Mouse (Mus musculus) brown adipose tissue, adult 24 weeks (tissue): ENCODE measurements around the gene Abca4. TPM values are rescaled to one million over a fixed set of nuclear protein-coding genes. Genes with fewer than 3 reads are reported as not detected.
A peak's percentile ranks its signal among the peaks of the same experiment; 100 is the strongest.

Experiments
- H3K27ac ChIP-seq: fragments of 200-500 bp; replicated peaks from 2 replicates; pipeline ENCODE4 v1.5.1; 2012; ENCODE audit warnings: low read depth, mild to moderate bottlenecking, low read length
- H3K4me1 ChIP-seq: fragments of 200-500 bp; 2 replicates; pipeline ENCODE4 v1.6.1; 2012; ENCODE audit warnings: low read length, mixed read lengths; ENCODE audit not compliant: control insufficient read depth, insufficient read depth, insufficient read length
- H3K4me3 ChIP-seq: fragments of 200-500 bp; 2 replicates; pipeline ENCODE4 v1.5.1; 2012; ENCODE audit warnings: low read depth, mild to moderate bottlenecking, low read length, moderate library complexity; ENCODE audit not compliant: insufficient read depth
- polyA plus RNA-seq: library from polyadenylated mRNA; stranded (reverse); fragments of >200 nt; gene quantifications from 2 replicates; pipeline ENCODE4 v1.2.4, GENCODE M21; 2012; ENCODE audit not compliant: missing spikeins, insufficient read depth, insufficient read length

Gene Abca4
- polyA plus RNA-seq, 1 experiment, result not detected

DNA sequence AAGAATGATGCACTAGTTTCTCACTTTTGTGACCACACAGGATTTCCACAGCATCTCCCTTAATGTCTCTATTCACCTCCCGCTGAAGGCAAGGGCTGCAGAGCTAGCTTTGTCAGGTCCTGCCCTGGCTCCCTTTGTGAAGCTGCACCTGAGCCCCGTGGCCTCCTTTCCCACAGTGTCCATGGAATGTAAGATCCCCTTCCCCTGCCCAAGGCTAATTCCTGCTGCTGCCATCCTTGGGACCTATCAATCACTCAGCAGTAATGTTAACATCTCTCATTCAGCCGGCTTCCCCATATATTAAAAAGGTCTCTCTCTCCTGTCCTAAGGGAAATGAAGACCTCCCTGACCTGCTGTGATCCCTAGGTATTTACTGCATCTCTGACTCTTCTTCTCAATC is 9.2 kb upstream of the Abca4 start:
- Histone ChIP-seq H3K4me3 (no peak overlapping the region), H3K4me1 (peaks cover 21% of the 10 kb centered on the region), H3K27ac (no peak overlapping the region)

DNA sequence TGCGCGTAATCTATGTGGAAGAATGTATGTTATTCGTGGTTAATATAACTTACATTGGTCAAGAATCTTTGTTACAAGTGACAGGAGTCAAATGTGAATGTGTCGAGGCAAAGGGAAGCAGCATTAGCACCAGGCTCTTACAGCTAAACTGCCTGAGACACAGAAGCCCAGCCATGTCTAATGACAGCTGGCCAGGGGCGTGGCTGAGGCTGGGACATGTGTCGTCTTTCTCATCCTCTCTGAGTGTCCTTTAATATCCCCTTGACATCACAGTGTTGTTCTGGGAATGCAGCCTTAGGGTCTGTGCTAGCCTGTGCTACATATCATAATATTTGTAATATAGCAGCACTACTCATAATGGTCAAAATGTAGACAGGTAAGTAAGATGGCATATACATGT is 3.7 kb upstream of the Abca4 start:
- no peak overlapping the region for H3K27ac ChIP-seq
- no peaks in the 10 kb centered on the region for H3K4me1 ChIP-seq
- no peak overlapping the region for H3K4me3 ChIP-seq

DNA sequence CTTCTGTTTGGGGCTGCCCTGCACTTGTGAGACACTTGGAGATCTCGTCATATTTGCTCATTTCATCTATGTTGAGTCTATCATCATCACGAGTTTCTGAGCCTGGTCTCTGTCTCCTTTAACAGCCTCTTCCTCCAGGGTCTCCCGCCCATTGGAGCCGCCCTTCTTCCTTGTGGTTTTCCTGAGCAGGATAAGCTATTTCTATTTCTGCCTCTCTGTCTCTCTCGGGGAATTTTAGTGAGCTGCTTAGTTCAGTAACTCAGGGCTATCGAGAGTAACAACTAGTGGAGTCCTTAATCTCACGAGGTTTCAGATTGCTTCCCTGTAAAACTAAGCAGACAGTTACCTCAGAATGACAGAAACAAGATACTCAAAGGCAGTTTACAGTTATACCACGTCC is 1.1 kb upstream of the Abca4 start:
- H3K4me3 ChIP-seq, result no peak overlapping the region

DNA sequence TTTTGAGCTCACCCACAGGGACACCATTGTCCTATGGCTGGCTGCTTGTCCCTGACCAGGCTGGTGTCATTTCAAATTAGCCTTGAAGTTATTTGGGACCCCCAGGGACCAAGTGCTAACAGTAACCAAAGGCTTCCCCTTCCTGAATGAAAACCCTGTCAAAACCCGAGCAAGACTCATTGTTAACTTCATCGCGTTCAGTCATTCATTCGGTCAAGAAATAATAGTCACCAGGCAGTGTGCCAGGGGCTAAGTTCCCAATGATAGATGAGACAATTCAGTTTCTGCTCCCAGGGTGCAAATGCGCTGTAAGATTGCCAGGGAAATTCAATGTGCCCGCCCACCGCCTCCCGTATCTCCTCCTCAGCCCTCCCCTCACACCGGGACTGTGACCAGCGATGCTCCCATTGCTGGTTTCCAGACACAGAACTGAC is 2.0 kb downstream of the Abca4 start:
- peaks cover 19% of the 10 kb centered on the region for H3K4me1 ChIP-seq

More for the DNA sequence above, 1.1 kb upstream of the Abca4 start:
- Histone ChIP-seq H3K4me1 (peaks cover 15% of the 10 kb centered on the region), H3K27ac (no peak overlapping the region)

DNA sequence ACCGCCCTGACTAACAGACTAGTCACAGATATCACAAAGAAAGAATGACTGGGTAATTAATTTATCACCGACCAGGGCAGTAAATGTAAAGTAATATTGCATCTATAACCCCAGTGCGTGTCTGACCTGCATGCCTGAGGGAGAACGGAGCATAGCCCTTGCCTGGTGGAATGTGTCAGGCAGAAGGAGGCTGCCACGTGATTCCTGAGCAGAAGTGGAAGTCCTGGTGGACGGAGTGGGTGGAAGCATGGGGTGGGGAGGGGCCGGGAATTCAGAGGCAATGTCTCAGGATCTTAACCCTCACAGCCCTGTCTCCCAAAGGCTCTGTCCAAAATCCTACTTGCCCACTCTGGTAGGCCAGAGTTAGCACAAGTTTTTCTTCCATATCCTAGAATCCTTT is 3.2 kb downstream of the Abca4 start:
- Histone ChIP-seq H3K4me3 (no peak overlapping the region), H3K27ac (no peak overlapping the region), H3K4me1 (peaks cover 19% of the 10 kb centered on the region)

More for the DNA sequence above, 2.0 kb downstream of the Abca4 start:
- no peak overlapping the region for H3K4me3 ChIP-seq
- no peak overlapping the region for H3K27ac ChIP-seq

DNA sequence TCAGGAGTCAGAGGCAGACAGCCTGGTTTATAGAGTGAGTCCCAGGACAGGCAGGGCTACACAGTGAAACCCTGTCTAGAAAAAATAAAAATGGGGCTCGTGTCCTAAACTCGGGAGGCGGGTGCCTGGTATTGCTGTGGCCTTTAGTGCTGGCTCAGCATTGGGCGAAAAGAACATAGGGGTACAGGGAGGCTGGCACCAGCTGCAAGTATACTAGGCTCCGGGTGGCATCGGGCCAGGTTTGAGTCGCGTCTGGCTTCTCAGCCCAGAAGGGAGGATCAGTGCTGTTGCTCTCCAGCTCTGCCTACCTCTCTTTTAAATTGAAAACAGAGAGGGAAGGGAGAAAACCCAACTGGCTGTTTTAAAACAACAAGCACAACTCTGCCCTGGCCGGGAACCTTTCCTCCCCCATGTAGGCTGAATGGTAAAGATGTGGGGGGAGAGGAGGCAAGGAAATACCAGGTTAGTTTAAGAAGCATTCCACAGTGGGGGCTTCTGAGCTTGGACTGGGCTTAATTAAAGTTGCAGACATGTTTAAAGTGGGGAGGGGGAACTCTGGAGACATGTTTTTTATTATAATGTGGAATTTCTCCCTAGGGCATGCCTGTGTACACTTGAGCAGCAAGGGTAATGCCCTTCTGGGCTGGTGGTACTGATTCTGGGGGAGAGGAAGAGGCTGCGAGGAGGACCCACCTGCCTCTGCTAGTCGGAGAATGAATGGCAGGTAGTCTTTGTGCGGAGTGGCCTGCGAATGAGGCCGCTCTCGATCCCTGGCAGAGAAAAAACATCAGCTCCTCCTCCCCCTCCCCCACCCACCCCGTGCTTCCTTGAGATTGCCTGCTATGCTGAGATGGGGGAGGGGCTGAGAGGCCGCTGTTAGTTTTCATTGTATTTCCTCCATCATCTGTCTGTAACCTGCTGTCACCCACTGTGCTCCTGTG is 3.9 kb downstream of the Abca4 start:
- Histone ChIP-seq H3K27ac (no peak overlapping the region), H3K4me1 (peaks cover 19% of the 10 kb centered on the region), H3K4me3 (no peak overlapping the region)

DNA sequence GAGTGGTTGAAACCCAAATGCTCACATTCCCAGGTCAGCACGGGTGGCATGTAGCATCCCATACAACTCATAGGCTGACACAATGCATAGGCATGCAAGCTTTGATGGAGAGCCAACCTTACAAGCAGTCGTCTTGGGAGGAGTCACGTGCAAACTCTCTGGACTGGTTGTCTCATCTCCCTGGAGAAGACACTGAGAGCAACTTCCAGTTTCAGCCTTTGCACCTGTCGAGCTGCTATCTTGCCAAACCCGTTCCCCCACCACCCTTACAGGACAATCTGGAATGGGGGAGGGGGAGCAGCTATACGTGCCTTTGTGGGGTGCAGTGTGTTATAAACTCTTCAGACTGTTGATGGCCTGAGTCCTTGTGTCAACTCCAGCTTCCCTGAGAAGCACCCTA is 4.9 kb downstream of the Abca4 start:
- Histone ChIP-seq H3K4me3 (no peak overlapping the region), H3K4me1 (peaks cover 19% of the 10 kb centered on the region), H3K27ac (no peak overlapping the region)

DNA sequence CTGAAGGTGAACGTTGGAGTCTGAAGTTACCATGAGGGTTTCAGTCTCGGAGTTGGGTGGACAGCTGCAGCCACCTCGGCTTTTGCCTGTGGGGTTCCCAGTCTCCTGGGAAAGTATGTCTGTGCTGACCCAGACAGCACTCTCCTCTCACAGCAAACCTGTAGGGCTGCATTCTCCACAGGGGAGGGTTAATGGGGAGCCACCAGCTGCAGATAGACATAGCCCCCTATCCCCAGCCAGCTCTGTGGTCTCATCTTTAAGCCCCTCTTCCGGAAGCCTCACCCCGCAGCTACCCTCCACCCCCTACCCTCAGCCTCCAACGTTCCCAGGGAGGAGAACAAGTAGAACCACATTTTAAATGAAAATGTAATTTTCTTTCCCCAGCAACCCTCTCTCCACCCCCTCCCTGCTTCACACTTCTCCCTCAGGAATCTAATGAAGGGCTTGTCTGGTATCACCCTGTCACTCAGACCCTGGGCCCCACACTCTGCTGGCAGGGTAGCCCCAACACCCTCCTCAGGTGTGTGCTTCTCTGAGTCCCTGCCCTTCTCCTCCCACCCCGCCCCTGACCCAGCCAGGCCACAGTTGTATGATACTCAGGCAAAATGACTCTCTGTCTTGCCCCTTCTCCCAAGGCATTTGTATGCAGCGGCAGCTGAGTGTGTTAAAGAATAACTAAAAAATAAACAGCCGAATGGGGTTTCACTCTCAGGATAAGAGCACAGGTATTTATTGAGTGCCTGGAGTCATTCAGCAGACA is 14.4 kb downstream of the Abca4 start:
- H3K27ac ChIP-seq, result no peak overlapping the region
- no peak overlapping the region for H3K4me3 ChIP-seq
- H3K4me1 ChIP-seq, result no peaks in the 10 kb centered on the region

DNA sequence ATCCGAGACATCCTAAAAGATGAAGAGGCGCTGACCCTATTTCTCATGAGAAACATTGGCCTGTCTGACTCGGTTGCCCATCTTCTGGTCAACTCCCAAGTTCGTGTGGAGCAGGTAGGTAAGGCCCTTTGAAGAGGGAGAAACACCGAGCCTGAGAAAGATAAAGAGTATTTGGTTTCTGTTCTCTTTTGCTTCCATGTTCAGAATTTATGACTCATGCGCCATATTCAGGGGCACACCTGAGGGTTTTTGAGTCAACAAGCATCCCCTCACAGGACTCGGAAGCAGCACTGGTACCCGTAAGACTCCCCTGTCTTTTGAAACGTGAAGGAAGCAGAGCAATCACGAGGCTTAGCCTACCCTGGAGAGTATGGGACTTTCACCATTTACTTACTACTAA is 18.3 kb downstream of the Abca4 start:
- no peak overlapping the region for H3K27ac ChIP-seq
- H3K4me1 ChIP-seq, result peaks cover 6% of the 10 kb centered on the region
- H3K4me3 ChIP-seq, result no peak overlapping the region

DNA sequence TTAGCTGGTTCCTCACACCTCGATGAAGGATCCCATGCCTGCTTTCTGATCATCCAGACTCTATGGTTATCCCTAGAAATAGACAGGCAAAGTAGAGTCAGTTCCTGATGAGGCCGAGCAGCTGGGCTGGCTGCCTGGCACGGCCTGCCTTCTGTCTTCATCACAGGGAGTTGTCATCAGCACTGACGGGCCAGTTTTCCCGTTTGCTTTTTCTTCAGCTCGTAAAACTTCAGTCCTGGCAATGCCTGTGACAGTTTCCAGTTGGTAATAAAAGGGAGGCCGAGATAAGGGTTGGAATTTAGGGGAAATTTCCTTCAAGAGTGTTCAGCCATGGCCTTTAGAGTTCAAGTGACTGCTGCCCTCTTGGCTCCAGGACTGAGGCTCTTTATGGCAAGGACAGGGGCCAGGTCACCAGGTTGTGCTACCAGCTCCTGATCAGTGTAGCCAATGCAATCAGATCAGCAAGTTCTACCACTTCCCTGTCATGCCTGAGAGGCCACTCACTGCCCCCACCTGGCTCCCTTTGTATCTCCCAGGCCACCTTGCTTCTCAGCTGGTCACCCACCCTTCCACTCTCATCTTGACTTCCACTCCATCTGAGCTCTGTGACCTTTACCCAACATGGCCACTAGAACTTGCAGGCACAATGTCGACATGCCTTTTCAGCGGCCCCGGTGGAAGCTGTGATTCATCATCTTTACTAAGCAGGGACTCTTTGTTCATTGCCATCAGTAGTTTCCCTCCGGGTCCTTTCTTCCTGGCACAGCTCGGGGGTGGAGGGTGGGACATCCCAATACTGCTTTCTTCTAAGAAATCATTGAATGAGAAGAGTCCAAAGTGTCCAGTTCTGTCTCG is 20.5 kb downstream of the Abca4 start:
- H3K4me1 ChIP-seq, result peaks cover 6% of the 10 kb centered on the region
- peak overlapping the region; percentile 24; the same call in 1 of the 2 replicates for H3K27ac ChIP-seq
- H3K4me3 ChIP-seq, result no peak overlapping the region

DNA sequence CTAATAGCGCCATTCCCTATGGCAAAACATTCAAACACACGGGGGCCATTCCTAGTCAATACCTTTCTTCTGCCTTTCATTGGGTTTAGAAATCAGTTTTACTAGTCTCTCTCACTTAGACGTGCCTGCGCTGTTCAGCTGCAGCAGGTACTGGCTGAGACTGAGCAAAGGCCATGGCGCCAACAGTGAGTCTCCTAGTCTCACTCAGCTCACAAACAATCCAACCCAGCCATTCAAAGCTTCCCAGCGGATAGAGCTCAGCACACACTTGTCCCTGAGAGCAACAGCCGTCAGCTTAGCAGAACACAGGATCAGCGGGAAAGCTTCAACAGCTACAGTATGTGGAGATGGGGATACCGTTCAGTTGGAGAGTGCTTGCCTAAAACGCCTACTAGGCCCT is 27.5 kb downstream of the Abca4 start:
- Histone ChIP-seq H3K4me3 (no peak overlapping the region), H3K4me1 (peaks cover 5% of the 10 kb centered on the region), H3K27ac (no peak overlapping the region)

DNA sequence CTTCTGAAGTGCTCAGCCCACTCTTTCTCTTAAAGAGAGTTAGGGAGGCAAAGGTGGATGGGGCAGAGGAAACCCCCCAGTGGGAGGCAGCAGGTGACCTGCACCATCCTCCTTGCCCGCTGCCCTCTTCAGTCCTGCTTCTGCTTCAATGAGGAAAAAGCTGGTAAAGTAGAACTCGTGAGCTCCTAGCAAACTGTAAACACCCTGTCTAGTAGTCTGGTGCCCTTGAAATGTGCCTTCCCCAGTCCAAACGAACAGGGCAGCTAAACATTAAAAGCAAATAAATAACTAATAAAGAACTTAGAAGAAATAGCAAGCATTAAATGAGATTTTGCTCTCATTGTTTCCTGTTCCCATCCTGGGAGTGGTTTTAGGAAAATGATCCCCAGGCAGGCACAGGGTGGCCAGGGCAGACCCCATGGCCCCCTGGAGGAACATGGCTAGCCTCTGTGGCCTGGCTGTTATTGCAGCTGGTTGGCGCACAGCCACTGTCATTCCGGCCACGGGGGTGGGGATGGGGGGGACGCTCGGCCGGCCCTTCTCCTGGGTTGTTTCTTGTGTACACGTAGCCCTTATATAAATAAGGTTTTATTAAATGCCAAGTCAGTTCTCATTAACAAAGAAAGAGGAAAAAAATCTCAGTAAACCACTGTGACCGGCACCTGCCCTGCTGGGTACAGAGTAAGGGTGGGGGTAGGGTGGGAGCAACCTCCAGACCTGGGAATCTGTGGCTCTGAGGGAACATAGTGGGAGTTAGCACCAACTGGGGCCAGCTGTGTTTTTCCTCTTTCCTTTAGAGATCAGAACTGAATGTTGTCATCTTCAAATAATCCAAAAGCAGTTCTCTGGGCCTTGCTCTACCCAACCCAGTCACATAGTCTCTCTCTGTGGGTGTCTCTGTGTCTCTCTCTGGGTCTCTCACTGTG is 28.7 kb downstream of the Abca4 start:
- H3K27ac ChIP-seq, result no peak overlapping the region; the same call in 1 of the 2 replicates
- peaks cover 5% of the 10 kb centered on the region for H3K4me1 ChIP-seq
- no peak overlapping the region for H3K4me3 ChIP-seq

DNA sequence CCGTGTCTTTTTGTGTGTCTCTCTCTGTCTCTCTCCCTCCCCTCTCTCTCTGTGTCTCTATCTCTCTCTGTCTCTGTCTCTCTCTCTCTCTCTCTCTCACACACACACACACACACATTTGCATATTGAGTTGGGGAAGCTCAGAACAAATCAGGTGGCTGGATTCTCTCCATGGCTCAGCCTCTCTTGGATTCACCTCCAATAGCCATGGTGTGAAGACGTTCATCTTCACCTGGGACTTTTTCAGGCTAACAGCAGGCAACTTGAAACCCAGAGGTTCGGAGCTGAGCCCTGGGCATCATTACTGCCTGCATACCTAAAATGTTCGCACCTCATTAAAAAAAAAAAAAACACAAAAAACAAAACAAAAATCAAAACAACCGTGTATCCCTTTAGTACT is 29.4 kb downstream of the Abca4 start:
- Histone ChIP-seq H3K4me1 (peaks cover 5% of the 10 kb centered on the region), H3K27ac (no peak overlapping the region; the same call in 1 of the 2 replicates)

DNA sequence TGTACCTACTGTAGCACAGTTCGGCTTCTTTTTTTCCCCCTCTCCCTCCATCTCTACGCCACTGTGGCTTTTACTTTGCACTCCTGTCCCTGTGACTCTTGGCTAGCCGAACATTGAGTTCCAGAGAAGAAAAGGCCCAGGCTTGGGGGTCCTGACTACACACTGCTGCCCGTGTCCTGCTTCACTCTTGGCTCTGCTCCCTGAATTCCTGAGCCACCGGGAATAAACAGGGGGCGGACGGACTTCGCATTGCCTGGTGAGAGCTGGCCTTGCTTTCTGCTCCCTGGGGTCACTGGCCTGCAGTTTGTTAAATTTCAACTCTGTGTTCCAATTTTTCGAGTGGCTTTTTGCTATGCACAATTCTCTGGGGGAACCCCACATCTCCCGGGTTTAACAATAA is 30.1 kb downstream of the Abca4 start:
- H3K4me3 ChIP-seq, result no peak overlapping the region
- H3K27ac ChIP-seq, result no peak overlapping the region
- H3K4me1 ChIP-seq, result peaks cover 5% of the 10 kb centered on the region

More for the DNA sequence above, 29.4 kb downstream of the Abca4 start:
- H3K4me3 ChIP-seq, result no peak overlapping the region
